Mouse (Mus musculus) frontal cortex, adult 2 months (tissue): ENCODE data around the gene Plp2. TPM values are rescaled to one million over a fixed set of nuclear protein-coding genes. Genes with fewer than 3 reads are reported as not detected.
A peak's percentile ranks its signal among the peaks of the same experiment; 100 is the strongest.

Experiments
- DNase-seq, 2 experiments: peaks; one replicate each; pipeline ENCODE4 v3.0.0; 2022; ENCODE audit warnings: low spot score in 1 of 2; ENCODE audit errors: extremely low spot score in 1 of 2
- polyA plus RNA-seq: library from polyadenylated mRNA; depleted of rRNA; stranded (reverse); fragments of >200 nt; gene quantifications from 2 replicates; pipeline ENCODE4 v1.2.3, GENCODE M21; 2012; rRNA removed

Gene Plp2
- polyA plus RNA-seq, 1 experiment: 15.6 TPM

GRCm38 (mm10) chrX:7664791-7665190 lies 6.4 kb downstream of the Plp2 start:
- DNase-seq: no peak

GRCm38 (mm10) chrX:7662936-7663335 lies 8.3 kb downstream of the Plp2 start:
- no peak for DNase-seq

- DNase-seq: no peak
Observed at GRCm38 (mm10) chrX:7661086-7661485, 10.1 kb downstream of the Plp2 start.

- DNase-seq: no peak
Observed at GRCm38 (mm10) chrX:7658785-7659589, 12.2 kb downstream of the Plp2 start.

- DNase-seq: no peak
Observed at GRCm38 (mm10) chrX:7658031-7658784, 13.0 kb downstream of the Plp2 start.

GRCm38 (mm10) chrX:7657221-7657639 lies 14.0 kb downstream of the Plp2 start, which contains the start of gene Prickle3:
Gene Prickle3, plus strand, starts transcription at chrX:7657260.
- no peak for DNase-seq

GRCm38 (mm10) chrX:7648671-7649304 lies 22.4 kb downstream of the Plp2 start:
- peak; percentile 65 to 73 for DNase-seq

GRCm38 (mm10) chrX:7645349-7645748 lies 25.8 kb downstream of the Plp2 start:
- DNase-seq: peak; percentile 75 to 91

GRCm38 (mm10) chrX:7640785-7641184 lies 30.4 kb downstream of the Plp2 start:
- DNase-seq: no peak

GRCm38 (mm10) chrX:7639536-7640325 lies 31.5 kb downstream of the Plp2 start:
- DNase-seq: peak in 1 of 2 experiments; percentile 54

- peak; percentile 65 to 89 for DNase-seq
Observed at GRCm38 (mm10) chrX:7638401-7639091, 32.6 kb downstream of the Plp2 start, which contains the start of gene Syp. Gene Syp, plus strand, starts transcription at chrX:7638471.

- peak; percentile 58 to 65 for DNase-seq
Observed at GRCm38 (mm10) chrX:7635101-7635500, 36.1 kb downstream of the Plp2 start.

GRCm38 (mm10) chrX:7632560-7632959 lies 38.6 kb downstream of the Plp2 start:
- no peak for DNase-seq

Other genes starting within 250 kb of the Plp2 start
- 0.08 and 0.17 TPM in 2 replicates for gene Foxp3, start 97.7 kb downstream of the Plp2 start, polyA plus RNA-seq
- 13.9 and 14.8 TPM in 2 replicates for gene Ppp1r3f, start 97.1 kb downstream of the Plp2 start, polyA plus RNA-seq
- 31.1 and 32.6 TPM in 2 replicates for gene Ccdc22, start 65.9 kb downstream of the Plp2 start, polyA plus RNA-seq
- 0.19 and 0.22 TPM in 2 replicates for gene Cacna1f, start 64.3 kb downstream of the Plp2 start, polyA plus RNA-seq
- 961 and 980 TPM in 2 replicates for gene Syp, start 32.9 kb downstream of the Plp2 start, polyA plus RNA-seq
- 2.3 and 2.4 TPM in 2 replicates for gene Prickle3, start 14.1 kb downstream of the Plp2 start, polyA plus RNA-seq
- 0.90 and 1.2 TPM in 2 replicates for gene Magix, start 9.9 kb upstream of the Plp2 start, polyA plus RNA-seq
- gene Gpkow, start 25.7 kb upstream of the Plp2 start, polyA plus RNA-seq: 26.2 and 32.7 TPM in 2 replicates
- 75.0 and 77.0 TPM in 2 replicates for gene Wdr45, start 42.9 kb upstream of the Plp2 start, polyA plus RNA-seq
- 0.18 and 0.55 TPM in 2 replicates for gene Gm45208, start 50.9 kb upstream of the Plp2 start, polyA plus RNA-seq
- gene Praf2, start 57.0 kb upstream of the Plp2 start, polyA plus RNA-seq: 118 and 124 TPM in 2 replicates
- 23.7 and 25.4 TPM in 2 replicates for gene Ccdc120, start 79.5 kb upstream of the Plp2 start, polyA plus RNA-seq
- 23.8 and 25.1 TPM in 2 replicates for gene Tfe3, start 91.2 kb upstream of the Plp2 start, polyA plus RNA-seq
- 112 and 118 TPM in 2 replicates for gene Gripap1, start 118.4 kb upstream of the Plp2 start, polyA plus RNA-seq
- gene Kcnd1, start 150.9 kb upstream of the Plp2 start, polyA plus RNA-seq: 7.4 and 7.8 TPM in 2 replicates
- gene Otud5, start 170.0 kb upstream of the Plp2 start, polyA plus RNA-seq: 51.9 and 58.0 TPM in 2 replicates
- 50.5 and 54.6 TPM in 2 replicates for gene Pim2, start 206.9 kb upstream of the Plp2 start, polyA plus RNA-seq
- gene Slc35a2, start 212.6 kb upstream of the Plp2 start, polyA plus RNA-seq: 44.6 and 51.1 TPM in 2 replicates
- 188 and 192 TPM in 2 replicates for gene Pqbp1, start 227.9 kb upstream of the Plp2 start, polyA plus RNA-seq
- gene Timm17b, start 228.0 kb upstream of the Plp2 start, polyA plus RNA-seq: 17.8 and 20.3 TPM in 2 replicates
- gene Gm10491, start 236.4 kb upstream of the Plp2 start, polyA plus RNA-seq: not detected in 2 replicates
- gene Gm10490, start 238.2 kb upstream of the Plp2 start, polyA plus RNA-seq: not detected in 2 replicates
- 456 and 602 TPM in 2 replicates for gene Pcsk1n, start 248.4 kb upstream of the Plp2 start, polyA plus RNA-seq